Mouse (Mus musculus): ENCODE results near the gene Pias1.
A peak's percentile ranks its signal among the peaks of the same experiment; 100 is the strongest.

The Pias1 gene

GRCm38 (mm10) chr9:62987824-62988223 is at the start of gene Pias1:
Gene Pias1 (minus strand): TSS chr9:62987924.
- no peak for DNase-seq (ENCODE audit: low spot score in 2 of 2)

DNA sequence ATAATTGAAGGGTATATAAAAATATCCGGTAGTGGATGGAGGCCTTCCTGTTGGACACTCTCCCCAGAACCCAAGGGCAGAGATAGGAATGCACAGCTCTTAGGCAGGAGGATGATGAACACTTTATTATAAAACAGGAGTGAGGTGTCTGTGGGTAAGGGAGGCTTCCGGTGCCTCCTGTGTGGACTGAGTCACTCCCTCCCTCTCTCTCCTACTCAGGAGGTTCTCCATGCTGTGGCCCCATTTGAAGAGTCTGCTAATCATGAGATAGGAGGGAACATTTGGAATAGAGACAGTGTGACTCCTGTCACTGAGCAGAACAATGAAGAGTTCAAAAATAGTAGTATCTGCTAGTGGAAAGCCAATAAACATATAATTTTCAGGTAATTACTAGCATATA is 47.7 kb upstream of the Pias1 start:
- DNase-seq (ENCODE audit: low spot score in 2 of 2), result no peak

- no peak for DNase-seq (ENCODE audit: low spot score in 2 of 2)
These were observed 43.5 kb upstream of the Pias1 start for GRCm38 (mm10) chr9:63031011-63031782.

DNA sequence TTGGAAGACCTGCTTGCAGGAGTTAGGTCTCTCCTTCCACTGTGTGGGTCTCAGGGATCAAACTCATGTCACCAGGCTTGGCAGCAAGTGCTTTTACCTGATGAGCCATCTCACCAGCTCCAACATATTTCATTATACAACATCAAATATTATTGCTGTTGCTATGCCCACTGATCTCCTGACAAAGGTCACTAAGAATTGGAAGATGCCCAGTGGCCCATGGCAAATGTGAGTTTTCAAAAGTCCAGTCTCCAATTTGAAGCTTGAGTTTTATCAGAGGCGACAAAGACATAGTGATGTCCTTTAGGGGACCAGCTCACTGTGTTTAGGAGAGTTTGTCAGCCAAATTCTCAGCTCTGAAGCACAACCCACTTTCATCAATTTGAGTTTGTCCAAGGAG is 34.8 kb upstream of the Pias1 start:
- no peak for DNase-seq (ENCODE audit: low spot score in 2 of 2)

- DNase-seq (ENCODE audit: low spot score in 2 of 2), result no peak
These were observed 19.6 kb upstream of the Pias1 start for GRCm38 (mm10) chr9:63007371-63007770.

DNA sequence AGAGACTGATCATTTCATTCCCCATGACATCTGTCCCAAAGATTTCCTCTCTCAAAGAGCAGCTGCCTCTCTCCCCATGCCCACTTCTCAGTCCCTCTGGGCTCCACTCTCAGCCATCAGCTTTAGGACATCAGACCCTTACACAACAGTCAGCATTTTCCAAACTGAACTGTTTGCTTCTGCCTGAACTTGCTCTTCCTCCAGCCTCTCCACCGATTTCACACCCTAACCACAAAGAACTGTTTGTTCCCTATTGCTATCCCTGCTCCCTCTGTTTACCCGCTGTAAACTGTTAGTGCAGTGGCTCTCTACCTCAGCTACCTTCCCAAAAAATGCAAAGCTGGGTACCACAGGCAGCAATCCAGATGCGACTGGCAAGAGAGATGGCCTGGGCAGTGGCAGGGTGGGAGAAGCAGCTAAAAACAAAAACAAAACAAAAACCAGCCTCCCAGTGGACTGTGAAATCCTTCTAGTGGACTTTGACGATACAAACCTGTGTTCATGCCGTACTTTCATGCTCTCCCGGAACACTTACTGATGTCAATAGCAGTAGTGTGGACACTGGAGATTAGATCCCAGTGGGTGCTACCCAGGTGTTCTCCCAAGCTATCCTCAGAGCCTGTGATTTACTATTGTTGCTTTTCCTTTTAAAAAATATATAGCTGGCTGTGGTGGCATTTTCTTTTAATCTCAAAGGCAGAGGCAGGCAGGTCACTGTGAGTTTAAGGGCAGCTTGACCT is 18.5 kb upstream of the Pias1 start:
- no peak for DNase-seq (ENCODE audit: low spot score in 2 of 2)

GRCm38 (mm10) chr9:62998561-62998960 is 10.8 kb upstream of the Pias1 start:
- DNase-seq (ENCODE audit: low spot score in 2 of 2), result no peak

DNA sequence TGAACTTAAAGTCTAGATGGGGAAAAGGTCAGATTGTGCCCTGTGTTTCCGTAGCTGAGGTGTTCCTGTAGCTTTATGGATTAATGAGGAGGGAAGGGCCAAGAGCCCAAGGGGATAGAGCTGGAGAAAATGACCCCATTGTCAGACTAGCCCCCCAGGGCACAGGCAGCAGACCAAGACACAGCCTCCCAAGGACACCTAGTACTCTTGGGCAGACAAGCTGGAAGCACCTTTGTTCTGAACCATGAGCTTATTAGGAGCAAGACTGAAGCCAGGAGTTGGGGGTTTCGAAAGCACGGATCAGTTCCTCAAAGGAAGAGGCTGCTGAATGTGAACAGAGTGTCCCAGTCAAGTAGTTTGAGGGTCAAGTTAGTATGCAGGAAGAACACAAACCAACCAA is 9.9 kb upstream of the Pias1 start:
- DNase-seq (ENCODE audit: low spot score in 2 of 2), result no peak

GRCm38 (mm10) chr9:62995186-62995585 is 7.5 kb upstream of the Pias1 start:
- DNase-seq (ENCODE audit: low spot score in 2 of 2), result no peak

DNA sequence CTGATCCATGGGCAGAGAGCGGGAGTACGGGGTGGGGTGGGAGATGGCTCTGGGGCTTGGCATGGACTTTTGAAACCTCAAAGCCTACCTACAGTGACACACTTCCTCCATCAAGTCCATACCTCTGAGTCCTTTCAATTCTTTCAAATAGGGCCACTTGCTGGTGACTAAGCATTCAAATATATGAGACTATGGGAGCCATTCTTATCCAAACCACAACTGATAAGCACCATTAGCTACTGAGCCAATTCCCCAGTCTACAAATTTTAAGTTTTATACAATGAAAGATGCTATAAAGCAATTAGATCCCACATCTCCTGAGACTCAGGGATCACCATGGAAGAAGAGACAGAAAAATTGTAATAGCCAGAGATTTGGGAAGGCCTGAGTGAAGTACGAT is 2.4 kb upstream of the Pias1 start:
- no peak for DNase-seq (ENCODE audit: low spot score in 2 of 2)

DNA sequence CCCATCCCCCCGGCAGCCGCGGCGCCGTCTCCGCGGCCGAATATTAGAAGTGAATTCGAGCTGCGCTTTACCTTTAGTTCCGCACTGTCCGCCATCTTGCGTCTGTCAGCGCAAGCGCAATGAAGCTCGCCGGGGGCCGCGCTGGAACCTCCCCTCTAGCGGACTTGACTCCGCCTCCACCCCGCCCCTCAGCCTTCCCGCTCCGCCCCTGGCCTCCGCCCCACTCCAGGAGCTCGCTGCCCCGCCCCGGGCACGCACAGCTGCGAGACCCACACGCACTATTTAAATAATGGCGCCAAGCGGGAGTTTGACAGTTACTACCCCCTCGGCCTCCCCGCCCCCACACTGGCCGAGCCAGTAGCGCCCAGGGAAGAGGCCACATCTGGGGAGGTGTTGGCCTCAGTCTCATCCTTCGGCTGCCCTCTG is 6.9 kb downstream of the Pias1 start:
- DNase-seq (ENCODE audit: low spot score in 2 of 2), result peak; percentile 97 to 98

DNA sequence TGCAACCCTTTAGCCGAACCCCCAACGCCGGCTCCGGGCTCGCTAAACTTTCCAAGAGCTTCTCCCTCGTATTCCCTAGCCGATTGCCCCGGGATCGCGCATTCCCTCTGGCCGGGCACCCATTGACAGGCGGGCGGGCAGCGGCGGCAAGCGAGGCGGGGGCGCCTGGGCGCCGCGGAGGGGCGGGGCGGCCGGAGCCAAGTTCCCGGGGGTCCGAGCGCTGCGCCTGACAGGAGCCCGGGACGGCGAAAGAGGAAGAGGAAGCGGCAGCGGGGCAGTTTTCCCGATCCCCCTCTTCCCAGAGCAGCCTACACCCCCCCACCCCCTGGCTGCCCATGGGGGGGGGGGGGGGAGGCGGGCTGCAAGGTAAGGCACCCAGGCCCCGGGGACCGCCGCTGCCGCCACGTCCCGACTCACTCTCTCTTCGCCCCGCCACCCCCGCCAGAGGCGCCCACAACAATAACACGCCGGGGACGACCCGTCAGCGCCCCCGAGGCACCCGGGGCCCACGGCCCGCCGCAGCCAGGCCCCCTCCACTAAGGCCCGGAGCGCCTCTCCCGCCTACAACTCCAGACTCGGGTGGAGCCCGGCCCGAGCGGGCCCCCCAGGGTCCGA is 7.5 kb downstream of the Pias1 start:
- peak in 1 of 2 experiments; percentile 4 for DNase-seq (ENCODE audit: low spot score in 2 of 2)

- no peak for DNase-seq (ENCODE audit: low spot score in 2 of 2)
These were observed 8.1 kb downstream of the Pias1 start for GRCm38 (mm10) chr9:62979461-62980161.

DNA sequence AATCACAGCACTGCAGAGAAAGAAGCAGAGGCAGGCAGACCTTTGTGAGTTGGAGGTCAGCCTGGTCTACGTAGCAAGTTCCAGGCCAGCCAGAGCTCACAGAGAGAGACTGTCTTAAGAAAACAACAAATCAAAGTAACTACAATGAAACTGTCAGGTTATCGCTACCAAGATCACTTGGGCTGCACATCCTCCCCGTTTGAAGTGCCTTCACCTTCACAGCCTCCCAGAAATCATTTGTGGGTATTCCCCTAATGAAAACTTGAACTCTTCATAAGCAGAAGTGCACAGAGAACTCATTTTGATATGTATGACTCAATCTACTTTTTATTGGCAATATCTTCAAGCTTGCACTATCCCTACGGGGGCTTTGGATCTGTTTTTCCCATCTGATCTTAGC is 10.6 kb downstream of the Pias1 start:
- DNase-seq (ENCODE audit: low spot score in 2 of 2), result peak in 1 of 2 experiments; percentile 7

DNA sequence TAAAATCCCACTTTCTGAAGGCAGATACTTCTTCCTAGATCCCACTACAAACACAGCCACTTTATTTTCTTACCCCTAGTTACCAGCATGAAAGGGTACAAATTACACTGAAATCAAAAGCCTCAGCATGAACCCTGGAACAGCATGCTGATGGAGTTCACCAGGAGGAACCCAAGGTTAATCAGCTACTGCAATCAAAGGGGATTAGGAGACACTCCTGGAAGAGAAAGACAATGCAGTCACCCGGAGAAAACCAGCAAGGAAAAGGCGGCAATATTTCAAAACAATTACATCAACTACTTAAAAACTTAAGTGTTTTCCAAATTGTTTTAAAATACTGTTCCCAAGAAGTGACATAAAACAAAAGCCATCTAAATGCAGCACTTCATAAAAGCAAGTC is 11.9 kb downstream of the Pias1 start:
- DNase-seq (ENCODE audit: low spot score in 2 of 2), result no peak

DNA sequence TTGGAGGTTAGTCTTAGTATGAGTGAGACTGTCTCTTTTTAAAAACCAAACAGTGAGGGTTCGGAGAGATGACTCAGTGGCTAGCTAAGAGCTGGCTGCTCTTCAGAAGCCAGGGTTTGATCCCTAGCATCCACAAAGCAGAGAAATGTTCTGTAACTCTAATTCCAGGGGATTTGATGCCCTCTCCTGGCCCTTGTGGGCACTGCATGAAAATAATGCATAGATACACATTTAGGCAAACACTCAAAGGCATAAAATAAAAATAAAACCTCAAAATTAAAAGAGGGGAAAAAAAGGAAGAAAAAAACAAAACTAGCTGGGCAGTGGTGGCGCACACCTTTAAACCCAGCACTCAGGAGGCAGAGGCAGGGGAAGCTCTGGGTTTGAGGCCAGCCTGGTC is 13.3 kb downstream of the Pias1 start:
- peak; percentile 27 to 38 for DNase-seq (ENCODE audit: low spot score in 2 of 2)

- DNase-seq (ENCODE audit: low spot score in 2 of 2), result peak; percentile 61 to 69
These were observed 15.5 kb downstream of the Pias1 start for GRCm38 (mm10) chr9:62972073-62972745.

DNA sequence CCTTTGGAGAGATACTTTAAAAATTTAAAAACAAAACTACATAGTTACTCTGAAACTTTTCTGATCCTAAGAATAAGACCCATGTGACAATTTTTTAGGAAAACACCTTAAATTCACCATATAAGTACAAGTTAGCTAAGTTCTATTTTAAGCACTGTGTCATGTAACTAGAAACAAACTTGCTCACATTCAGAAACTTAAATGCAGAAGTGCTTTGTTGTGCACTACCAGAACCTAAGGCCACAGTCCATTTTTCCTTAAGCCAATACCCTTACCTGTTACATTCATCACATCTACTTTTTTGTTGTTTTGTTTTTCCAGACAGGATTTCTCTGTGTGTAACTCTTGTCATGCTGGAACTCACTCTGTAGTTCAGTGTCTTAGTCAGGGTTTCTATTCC is 17.4 kb downstream of the Pias1 start:
- DNase-seq (ENCODE audit: low spot score in 2 of 2), result no peak

GRCm38 (mm10) chr9:62966018-62966417 is 21.7 kb downstream of the Pias1 start:
- DNase-seq (ENCODE audit: low spot score in 2 of 2), result no peak

DNA sequence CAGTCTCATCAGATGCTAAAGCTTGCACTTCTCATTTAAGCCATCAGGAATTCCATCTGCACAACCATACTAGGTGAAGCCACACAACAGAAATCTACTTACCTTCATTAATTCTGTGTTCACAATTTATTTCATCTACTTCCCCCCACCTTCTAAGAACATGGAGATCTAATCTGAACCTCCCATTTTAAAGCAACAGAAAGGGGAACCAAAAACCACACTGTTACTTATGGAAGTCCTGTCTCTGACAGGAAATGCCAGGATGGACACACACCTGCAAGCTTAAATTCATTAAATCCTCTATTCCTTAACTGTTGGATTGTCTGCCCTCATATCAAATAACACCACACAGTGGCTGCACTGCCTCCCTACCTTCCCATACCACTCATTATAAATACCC is 35.0 kb downstream of the Pias1 start:
- no peak for DNase-seq (ENCODE audit: low spot score in 2 of 2)

DNA sequence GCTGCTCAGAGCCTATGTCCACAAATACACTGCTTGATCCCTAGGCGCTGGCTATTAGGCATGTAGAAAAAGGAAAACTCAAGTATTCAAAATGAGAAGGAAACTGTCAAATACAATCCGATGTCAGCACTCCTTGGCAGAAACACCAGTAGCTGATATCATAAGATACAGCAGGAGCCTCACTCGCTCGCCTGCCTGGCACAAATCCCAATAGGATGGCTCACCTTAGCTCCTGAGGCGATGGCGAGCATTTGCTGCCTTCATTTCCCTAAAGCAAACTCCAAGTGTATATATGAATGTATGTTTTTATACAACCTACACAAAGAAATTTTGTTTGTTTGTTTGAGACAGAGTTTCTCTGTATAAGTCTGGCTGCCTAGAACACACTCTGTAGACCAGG is 42.4 kb downstream of the Pias1 start:
- no peak for DNase-seq (ENCODE audit: low spot score in 2 of 2)

GRCm38 (mm10) chr9:62944063-62944462 is 43.7 kb downstream of the Pias1 start:
- DNase-seq (ENCODE audit: low spot score in 2 of 2), result no peak

Data from natural killer cell, adult 2 months (primary cell).